Mouse (Mus musculus): Measurements from ENCODE around the gene Irf1. TPM values are rescaled to one million over a fixed set of nuclear protein-coding genes. Genes with fewer than 3 reads are reported as not detected.

The Irf1 gene
- total RNA-seq, 2 experiments from 2014 or later: 41.7 to 55.9 TPM

- ATAC-seq (replicated peaks; ENCODE audit: poor library complexity, severe bottlenecking): no peak
These were observed 34.9 kb downstream of the Irf1 start for GRCm38 (mm10) chr11:53804569-53805344.

- ATAC-seq (replicated peaks; ENCODE audit: poor library complexity, severe bottlenecking): peak; percentile 82
These were observed 36.0 kb downstream of the Irf1 start for GRCm38 (mm10) chr11:53805786-53806185.

- ATAC-seq (replicated peaks; ENCODE audit: poor library complexity, severe bottlenecking): no peak
These were observed 39.5 kb downstream of the Irf1 start for GRCm38 (mm10) chr11:53809354-53809753.

GRCm38 (mm10) chr11:53810156-53810555 lies 40.3 kb downstream of the Irf1 start:
- ATAC-seq (replicated peaks; ENCODE audit: poor library complexity, severe bottlenecking): no peak

GRCm38 (mm10) chr11:53810749-53811148 lies 40.9 kb downstream of the Irf1 start:
- ATAC-seq (replicated peaks; ENCODE audit: poor library complexity, severe bottlenecking): no peak

- ATAC-seq (replicated peaks; ENCODE audit: poor library complexity, severe bottlenecking): no peak
These were observed 41.5 kb downstream of the Irf1 start for GRCm38 (mm10) chr11:53811312-53811711.

GRCm38 (mm10) chr11:53813001-53813868 lies 43.4 kb downstream of the Irf1 start:
- no peak for ATAC-seq (replicated peaks; ENCODE audit: poor library complexity, severe bottlenecking)

GRCm38 (mm10) chr11:53814810-53815209 lies 45.0 kb downstream of the Irf1 start:
- ATAC-seq (replicated peaks; ENCODE audit: poor library complexity, severe bottlenecking): no peak

- no peak for ATAC-seq (replicated peaks; ENCODE audit: poor library complexity, severe bottlenecking)
These were observed 47.1 kb downstream of the Irf1 start for GRCm38 (mm10) chr11:53816841-53817375.

- ATAC-seq (replicated peaks; ENCODE audit: poor library complexity, severe bottlenecking): peak; percentile 56
These were observed 49.0 kb downstream of the Irf1 start for GRCm38 (mm10) chr11:53818794-53819193.

- ATAC-seq (replicated peaks; ENCODE audit: poor library complexity, severe bottlenecking): no peak
These were observed 49.7 kb downstream of the Irf1 start for GRCm38 (mm10) chr11:53819511-53819910.

- peak; percentile 46 for ATAC-seq (replicated peaks; ENCODE audit: poor library complexity, severe bottlenecking)
These were observed 50.8 kb downstream of the Irf1 start for GRCm38 (mm10) chr11:53820516-53821170.

GRCm38 (mm10) chr11:53821230-53821944 lies 51.6 kb downstream of the Irf1 start:
- ATAC-seq (replicated peaks; ENCODE audit: poor library complexity, severe bottlenecking): no peak

- ATAC-seq (replicated peaks; ENCODE audit: poor library complexity, severe bottlenecking): no peak
These were observed 52.1 kb downstream of the Irf1 start for GRCm38 (mm10) chr11:53821945-53822338.

GRCm38 (mm10) chr11:53825409-53825808 lies 55.6 kb downstream of the Irf1 start:
- ATAC-seq (replicated peaks; ENCODE audit: poor library complexity, severe bottlenecking): peak; percentile 60

Other genes starting within 250 kb of the Irf1 start
- gene Kif3a, start 202.6 kb upstream of the Irf1 start, total RNA-seq (2014; fragmentation: Nextera tagmentation): 7.5 and 11.8 TPM in 2 replicates
- 2.4 and 5.7 TPM in 2 replicates for gene Kif3a, start 202.6 kb upstream of the Irf1 start, total RNA-seq (2017)
- gene Il4, start 151.3 kb upstream of the Irf1 start, total RNA-seq (2014; fragmentation: Nextera tagmentation): 1.5 TPM in 1 of 2 replicates, not detected in the other
- gene Il4, start 151.3 kb upstream of the Irf1 start, total RNA-seq (2017): not detected in 2 replicates
- not detected in 2 replicates for gene Il13, start 135.3 kb upstream of the Irf1 start, total RNA-seq (2014; fragmentation: Nextera tagmentation)
- gene Il13, start 135.3 kb upstream of the Irf1 start, total RNA-seq (2017): not detected in 2 replicates
- 58.0 and 59.9 TPM in 2 replicates for gene Rad50, start 62.7 kb upstream of the Irf1 start, total RNA-seq (2014; fragmentation: Nextera tagmentation)
- gene Rad50, start 62.7 kb upstream of the Irf1 start, total RNA-seq (2017): 67.4 and 85.2 TPM in 2 replicates
- gene Il5, start 49.2 kb upstream of the Irf1 start, total RNA-seq (2014; fragmentation: Nextera tagmentation): not detected in 2 replicates
- gene Il5, start 49.2 kb upstream of the Irf1 start, total RNA-seq (2017): not detected in 2 replicates
- gene Gm17334, start 3.2 kb downstream of the Irf1 start, total RNA-seq (2014; fragmentation: Nextera tagmentation): 2.5 and 4.8 TPM in 2 replicates
- gene Gm17334, start 3.2 kb downstream of the Irf1 start, total RNA-seq (2017): not detected in 2 replicates
- gene Gm12216, start 89.2 kb downstream of the Irf1 start, total RNA-seq (2014; fragmentation: Nextera tagmentation): 5.6 and 6.5 TPM in 2 replicates
- gene Gm12216, start 89.2 kb downstream of the Irf1 start, total RNA-seq (2017): 1.1 TPM in 1 of 2 replicates, not detected in the other
- gene Slc22a5, start 121.6 kb downstream of the Irf1 start, total RNA-seq (2014; fragmentation: Nextera tagmentation): 10.2 and 10.3 TPM in 2 replicates
- 8.7 and 13.3 TPM in 2 replicates for gene Slc22a5, start 121.6 kb downstream of the Irf1 start, total RNA-seq (2017)
- gene Slc22a21, start 210.3 kb downstream of the Irf1 start, total RNA-seq (2014; fragmentation: Nextera tagmentation): 1.1 and 2.9 TPM in 2 replicates
- 0.88 and 2.3 TPM in 2 replicates for gene Slc22a21, start 210.3 kb downstream of the Irf1 start, total RNA-seq (2017)

Measured in granulocyte monocyte progenitor cell, adult 5-6 weeks (primary cell).